Mouse (Mus musculus) bone marrow, adult 2 months (tissue): ENCODE results near the gene Cd8b1.

Experiments used
- CTCF ChIP-seq: fragments of 200-500 bp; IDR thresholded peaks from 2 replicates; pipeline ENCODE4 v1.5.1; 2011; ENCODE audit warnings: low read length, control low read depth; ENCODE audit not compliant: control insufficient read depth, insufficient read depth
- POLR2A ChIP-seq: fragments of 200-500 bp; IDR thresholded peaks from 2 replicates; pipeline ENCODE4 v1.6.1; 2011; ENCODE audit warnings: low read depth, mild to moderate bottlenecking, control low read depth, low read length, borderline replicate concordance; ENCODE audit not compliant: control insufficient read depth

GRCm38 (mm10) chr6:71360751-71361150 lies 38.2 kb downstream of the Cd8b1 start:
- no peak for TF ChIP-seq CTCF
- no peak for TF ChIP-seq POLR2A
